Mouse (Mus musculus) kidney, adult 2 months (tissue): Measurements from ENCODE around the gene Gosr1. TPM values are rescaled to one million over a fixed set of nuclear protein-coding genes. Genes with fewer than 3 reads are reported as not detected.
A peak's percentile ranks its signal among the peaks of the same experiment; 100 is the strongest.

Experiments
- DNase-seq: peaks from one replicate; pipeline ENCODE4 v3.0.0; 2021
- H3K27ac ChIP-seq: fragments of 200-500 bp; 2 replicates; pipeline ENCODE4 v1.5.1; 2012; ENCODE audit warnings: low read depth, low read length, control low read depth, inconsistent platforms; ENCODE audit not compliant: insufficient read depth
- H3K27me3 ChIP-seq: fragments of 200-500 bp; replicated peaks from 2 replicates; pipeline ENCODE4 v1.6.1; 2012; ENCODE audit warnings: mild to moderate bottlenecking, moderate library complexity, low read length, inconsistent platforms; ENCODE audit not compliant: control insufficient read depth, insufficient read depth
- H3K36me3 ChIP-seq: fragments of 200-500 bp; 2 replicates; pipeline ENCODE4 v1.6.1; 2012; ENCODE audit warnings: mild to moderate bottlenecking, moderate library complexity, low read length, inconsistent platforms; ENCODE audit not compliant: control insufficient read depth, insufficient read depth
- H3K4me1 ChIP-seq: fragments of 200-500 bp; 2 replicates; pipeline ENCODE4 v1.6.1; 2011; ENCODE audit warnings: low read length; ENCODE audit not compliant: control insufficient read depth, insufficient read depth
- H3K4me3 ChIP-seq: fragments of 200-500 bp; 2 replicates; pipeline ENCODE4 v1.5.1; 2011; ENCODE audit warnings: mild to moderate bottlenecking, low read depth, low read length, control low read depth; ENCODE audit not compliant: insufficient read depth
- CTCF ChIP-seq: fragments of 200-500 bp; conservative IDR thresholded peaks from 2 replicates; pipeline ENCODE4 v1.5.1; 2011; ENCODE audit warnings: low read depth, mild to moderate bottlenecking, control low read depth, low read length, moderate library complexity, mixed read lengths; ENCODE audit not compliant: insufficient read depth, insufficient read length
- POLR2A ChIP-seq: fragments of 200-500 bp; IDR thresholded peaks from one replicate; pipeline ENCODE4 v1.6.1; 2011; ENCODE audit warnings: low read depth, low read length, control low read depth
- WGBS: fragments of 180-500 bp; shearing (Covaris S2); methylation state at CpG from one replicate; pipeline ENCODE4 v1.1.7; 2018; 5-methylcytosine and 5-hydroxymethylcytosine counted together
- polyA plus RNA-seq: library from polyadenylated mRNA; depleted of rRNA; stranded (reverse); fragments of >200 nt; gene quantifications from 2 replicates; pipeline ENCODE4 v1.2.3, GENCODE M21; 2012

Gosr1 gene
- polyA plus RNA-seq, 1 experiment: 24.3 TPM

GRCm38 (mm10) chr11:76803266-76803665, 39.9 kb upstream of the Gosr1 start:
- DNase-seq: peak; percentile 85
- TF ChIP-seq POLR2A (no peak), CTCF (no peak)
- peaks cover 2% of the 10 kb centered on the region; the same call in 1 of the 2 replicates for H3K4me1 ChIP-seq
- H3K4me3 ChIP-seq: no peak overlapping the region
- no peaks in the 10 kb centered on the region for H3K27me3 ChIP-seq
- H3K27ac ChIP-seq: no peak overlapping the region
- peaks cover 7% of the 10 kb centered on the region for H3K36me3 ChIP-seq
- 65% methylated on average over 3 of the region's 3 CpGs for WGBS

- Histone ChIP-seq H3K4me1 (no peaks in the 10 kb centered on the region), H3K27ac (no peak overlapping the region; the same call in 1 of the 2 replicates), H3K4me3 (no peak overlapping the region), H3K36me3 (peaks cover 3% of the 10 kb centered on the region), H3K27me3 (no peaks in the 10 kb centered on the region)
- TF ChIP-seq POLR2A (no peak), CTCF (no peak)
- WGBS: 40% methylated on average over 6 of the region's 6 CpGs
- peak; percentile 24 for DNase-seq
Measured at GRCm38 (mm10) chr11:76797236-76797635, 33.9 kb upstream of the Gosr1 start.

GRCm38 (mm10) chr11:76795326-76795725, 31.9 kb upstream of the Gosr1 start:
- DNase-seq: no peak
- 84% methylated on average over 5 of the region's 5 CpGs for WGBS
- H3K36me3 ChIP-seq: peaks cover 7% of the 10 kb centered on the region
- TF ChIP-seq CTCF (no peak), POLR2A (no peak)
- H3K27ac ChIP-seq: no peak overlapping the region
- no peaks in the 10 kb centered on the region for H3K4me1 ChIP-seq
- H3K27me3 ChIP-seq: no peaks in the 10 kb centered on the region
- H3K4me3 ChIP-seq: no peak overlapping the region

GRCm38 (mm10) chr11:76791331-76791730, 28.0 kb upstream of the Gosr1 start:
- WGBS: 76% methylated on average over 7 of the region's 7 CpGs
- TF ChIP-seq POLR2A: no peak
- TF ChIP-seq CTCF: no peak
- H3K36me3 ChIP-seq: peaks cover 7% of the 10 kb centered on the region

GRCm38 (mm10) chr11:76789252-76789651, 25.9 kb upstream of the Gosr1 start:
- H3K4me3 ChIP-seq: no peak overlapping the region
- 90% methylated on average over 1 of the region's 1 CpGs for WGBS
- peak; percentile 74 for DNase-seq
- no peaks in the 10 kb centered on the region for H3K27me3 ChIP-seq
- no peaks in the 10 kb centered on the region for H3K4me1 ChIP-seq
- no peak for TF ChIP-seq POLR2A
- no peak for TF ChIP-seq CTCF
- peaks cover 7% of the 10 kb centered on the region for H3K36me3 ChIP-seq
- H3K27ac ChIP-seq: no peak overlapping the region

More at GRCm38 (mm10) chr11:76791331-76791730, 28.0 kb upstream of the Gosr1 start:
- Histone ChIP-seq H3K4me1 (no peaks in the 10 kb centered on the region), H3K27me3 (no peaks in the 10 kb centered on the region), H3K4me3 (no peak overlapping the region), H3K27ac (no peak overlapping the region)
- DNase-seq: no peak

GRCm38 (mm10) chr11:76775533-76775932, 12.2 kb upstream of the Gosr1 start:
- no peak for DNase-seq
- 89% methylated on average over 8 of the region's 8 CpGs for WGBS

GRCm38 (mm10) chr11:76773811-76774210, 10.4 kb upstream of the Gosr1 start:
- H3K27ac ChIP-seq: no peak overlapping the region
- no peaks in the 10 kb centered on the region for H3K27me3 ChIP-seq
- TF ChIP-seq POLR2A (no peak), CTCF (no peak)
- no peaks in the 10 kb centered on the region for H3K4me1 ChIP-seq
- DNase-seq: peak; percentile 11
- WGBS: 32% methylated on average over 3 of the region's 3 CpGs
- H3K36me3 ChIP-seq: no peaks in the 10 kb centered on the region
- no peak overlapping the region for H3K4me3 ChIP-seq

More at GRCm38 (mm10) chr11:76775533-76775932, 12.2 kb upstream of the Gosr1 start:
- H3K36me3 ChIP-seq: no peaks in the 10 kb centered on the region
- no peak overlapping the region for H3K4me3 ChIP-seq
- TF ChIP-seq POLR2A (no peak), CTCF (no peak)
- H3K27ac ChIP-seq: no peak overlapping the region
- no peaks in the 10 kb centered on the region for H3K27me3 ChIP-seq
- no peaks in the 10 kb centered on the region for H3K4me1 ChIP-seq
